Mouse (Mus musculus) right cerebral cortex, adult 18-20 months (tissue): Measurements from ENCODE around the gene Mrgprf.
A peak's percentile ranks its signal among the peaks of the same experiment; 100 is the strongest.

Source experiments
- DNase-seq: peaks from one replicate; pipeline ENCODE4 v3.0.0; 2022; ENCODE audit warnings: mixed read lengths

The Mrgprf gene

GRCm38 (mm10) chr7:145300321-145301007 lies at the start of gene Mrgprf:
Gene Mrgprf, plus strand, starts transcription at chr7:145300828.
- no peak for DNase-seq

DNA sequence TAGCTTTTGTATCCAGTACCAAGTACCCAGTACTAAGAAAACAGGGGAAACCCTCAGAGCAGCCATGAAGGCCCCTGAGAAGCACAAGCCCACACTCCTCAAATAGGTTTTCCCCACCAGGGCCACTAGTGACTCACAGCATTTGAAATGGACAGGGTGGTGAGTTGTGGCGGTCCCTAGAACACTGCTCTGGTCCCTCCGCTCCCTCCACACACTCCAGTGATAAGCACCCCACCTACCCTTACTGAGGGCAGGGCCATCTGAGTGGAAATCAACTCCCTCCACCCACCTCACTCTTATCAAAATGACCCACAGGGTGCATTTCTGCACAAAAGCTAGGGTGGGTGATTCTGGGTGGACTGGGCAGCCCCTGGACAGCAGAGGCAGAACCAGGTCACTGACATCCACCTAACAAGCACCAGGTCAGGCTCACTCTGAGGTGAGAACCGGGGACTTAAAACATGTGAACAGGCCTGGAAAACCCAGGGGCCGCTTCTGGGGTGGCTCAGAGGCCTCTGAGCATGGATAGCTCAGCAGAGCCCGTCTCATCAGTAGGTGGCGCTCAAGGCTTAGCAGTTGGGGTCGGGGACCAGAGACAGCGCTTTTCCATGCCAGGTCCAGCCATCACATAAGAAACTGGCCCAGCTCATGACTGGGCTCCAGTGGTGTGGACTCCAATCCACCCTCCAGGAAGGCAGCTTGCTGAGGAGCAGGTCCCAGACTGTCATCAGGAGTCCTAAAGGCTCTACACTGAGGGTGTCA lies 47.7 kb upstream of the Mrgprf start:
- peak; percentile 70 for DNase-seq

GRCm38 (mm10) chr7:145253986-145254630 lies 46.5 kb upstream of the Mrgprf start:
- DNase-seq = no peak

- no peak for DNase-seq
Measured at GRCm38 (mm10) chr7:145256092-145256491, 44.5 kb upstream of the Mrgprf start.

DNA sequence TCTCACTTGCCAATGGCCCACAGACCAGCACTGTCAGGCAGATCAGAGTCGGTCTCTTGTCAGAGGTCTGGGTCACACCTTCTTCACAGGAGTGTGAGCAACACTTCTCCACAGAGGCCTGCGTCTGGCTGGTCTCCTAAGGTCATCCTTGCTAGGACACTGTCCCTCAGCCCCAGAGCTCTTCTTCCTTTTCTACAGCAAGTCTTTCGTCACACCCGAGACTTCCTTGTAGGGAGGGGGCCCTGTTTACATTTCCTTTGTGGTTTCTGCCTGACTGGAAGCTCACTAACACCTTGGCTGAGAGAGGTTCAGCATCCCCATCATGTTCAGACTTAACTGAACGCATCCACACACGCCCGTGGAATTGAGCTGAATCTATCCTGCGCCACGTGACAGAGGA lies 36.4 kb upstream of the Mrgprf start:
- no peak for DNase-seq

GRCm38 (mm10) chr7:145266011-145266410 lies 34.6 kb upstream of the Mrgprf start:
- DNase-seq = no peak

DNA sequence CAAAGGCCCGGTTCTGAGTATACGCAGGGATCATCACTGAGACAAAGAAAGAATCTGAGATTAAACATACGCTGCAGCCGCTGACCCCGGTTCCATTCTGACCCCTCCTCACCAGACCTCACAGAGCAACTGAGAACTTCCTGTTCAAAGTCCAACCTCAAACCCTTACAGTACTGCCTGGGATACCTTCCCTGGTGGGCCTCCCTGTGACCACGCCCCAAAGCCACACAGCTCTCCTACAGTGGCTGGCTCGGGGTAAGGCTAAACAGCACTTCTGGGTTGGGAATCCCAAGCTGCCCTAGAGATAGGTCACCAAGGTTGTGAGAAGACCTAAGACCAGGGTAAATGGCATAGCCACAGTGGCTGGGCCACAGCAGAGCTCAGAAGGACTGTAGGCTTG lies 31.7 kb upstream of the Mrgprf start:
- no peak for DNase-seq

DNA sequence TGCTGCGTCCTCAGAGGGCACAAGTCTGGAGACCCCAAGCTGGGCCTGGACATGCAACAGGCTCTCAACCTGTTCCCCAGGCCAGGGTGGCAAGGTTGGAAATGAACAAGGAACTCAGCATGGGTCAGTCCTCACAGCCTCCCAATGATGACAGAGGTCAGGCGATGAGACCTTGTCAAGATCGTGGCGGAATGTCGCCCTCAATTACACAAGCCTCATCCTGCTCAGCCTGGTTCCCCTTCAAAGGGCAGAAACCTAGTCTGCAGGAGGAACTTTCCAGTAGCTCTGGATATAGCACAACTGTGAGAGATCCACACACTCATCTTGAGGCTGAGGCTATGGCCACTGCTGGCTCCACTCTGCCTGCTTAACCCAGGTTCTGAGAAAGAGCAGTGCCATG lies 29.7 kb upstream of the Mrgprf start:
- no peak for DNase-seq

- DNase-seq = no peak
Measured at GRCm38 (mm10) chr7:145275488-145275887, 25.1 kb upstream of the Mrgprf start.

- DNase-seq = no peak
Measured at GRCm38 (mm10) chr7:145281396-145281795, 19.2 kb upstream of the Mrgprf start.

- no peak for DNase-seq
Measured at GRCm38 (mm10) chr7:145283041-145283440, 17.6 kb upstream of the Mrgprf start.

DNA sequence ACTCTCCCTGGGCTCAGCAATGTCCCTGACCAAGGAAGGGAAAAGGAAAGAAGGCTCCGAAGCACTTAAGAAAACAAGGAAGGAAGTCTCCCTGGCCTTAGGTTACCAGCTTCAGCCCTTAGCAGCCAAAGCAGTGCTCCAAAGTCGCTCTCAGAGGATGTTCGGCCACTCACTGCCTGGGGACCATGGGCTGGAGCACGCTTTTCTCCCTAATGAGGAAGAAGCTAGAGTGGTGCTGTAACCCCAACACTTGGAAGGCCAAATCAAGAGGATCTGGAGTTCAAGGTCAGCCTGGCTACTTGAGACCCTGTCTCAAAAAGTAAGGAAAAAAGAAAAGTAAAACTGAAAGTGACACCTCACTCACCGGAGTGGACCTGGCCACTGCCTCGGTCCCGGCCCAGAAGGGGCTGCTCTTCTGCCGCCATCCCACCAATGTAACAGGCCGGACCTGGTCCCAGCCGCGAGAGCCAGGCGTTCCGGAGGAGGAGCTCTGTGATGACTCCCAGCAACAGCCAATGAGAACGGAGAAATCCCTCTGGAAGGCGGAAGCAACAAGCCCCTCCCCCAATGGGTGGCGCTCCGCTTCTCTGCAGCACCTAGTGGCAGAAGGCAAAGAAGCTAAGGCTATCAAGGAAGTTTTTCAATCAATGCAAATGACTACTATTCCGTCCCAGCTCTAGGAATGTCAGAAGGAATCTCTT lies 17.0 kb upstream of the Mrgprf start, which contains the start of gene Tpcn2:
Tpcn2 (minus strand) TSS at position 525 of the 701 bp plus-strand sequence.
- peak; percentile 93 for DNase-seq

DNA sequence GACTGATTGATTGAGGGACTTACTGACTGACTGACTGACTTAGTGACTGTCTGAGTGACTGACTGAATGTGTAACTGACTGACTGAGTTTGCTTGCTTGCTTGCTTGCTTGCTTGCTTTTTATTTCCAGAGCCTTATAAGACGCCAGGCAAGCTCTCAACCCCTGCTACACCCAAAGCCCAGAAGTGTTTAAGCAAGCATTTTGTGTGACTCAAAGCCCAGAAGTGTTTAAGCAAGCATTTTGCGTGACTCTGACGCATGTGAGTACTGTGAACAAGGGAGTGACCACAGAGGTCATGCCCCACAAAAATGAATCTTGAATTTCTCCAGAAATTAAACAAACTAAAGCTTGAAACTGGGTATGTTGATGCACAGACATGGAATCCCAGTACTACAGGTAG lies 16.3 kb upstream of the Mrgprf start:
- no peak for DNase-seq

DNA sequence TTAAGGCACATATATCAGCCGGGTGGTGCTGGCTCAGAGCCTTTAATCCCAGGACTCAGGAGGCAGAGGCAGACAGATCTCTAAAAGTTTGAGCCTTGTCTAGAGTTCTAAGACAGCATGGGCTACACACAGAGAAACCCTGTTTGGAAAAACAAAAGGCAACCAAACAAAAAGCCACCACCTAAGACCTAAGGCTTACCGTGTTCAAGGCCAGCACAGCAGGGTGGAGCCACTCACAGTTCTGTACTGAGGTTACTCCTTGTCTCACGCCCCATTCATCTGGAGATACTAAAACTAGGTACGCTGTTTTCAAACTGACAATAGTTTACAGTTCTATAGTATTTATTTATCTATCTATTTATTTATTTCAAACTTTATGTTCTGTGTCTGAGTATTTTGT lies 15.2 kb upstream of the Mrgprf start:
- DNase-seq = no peak

DNA sequence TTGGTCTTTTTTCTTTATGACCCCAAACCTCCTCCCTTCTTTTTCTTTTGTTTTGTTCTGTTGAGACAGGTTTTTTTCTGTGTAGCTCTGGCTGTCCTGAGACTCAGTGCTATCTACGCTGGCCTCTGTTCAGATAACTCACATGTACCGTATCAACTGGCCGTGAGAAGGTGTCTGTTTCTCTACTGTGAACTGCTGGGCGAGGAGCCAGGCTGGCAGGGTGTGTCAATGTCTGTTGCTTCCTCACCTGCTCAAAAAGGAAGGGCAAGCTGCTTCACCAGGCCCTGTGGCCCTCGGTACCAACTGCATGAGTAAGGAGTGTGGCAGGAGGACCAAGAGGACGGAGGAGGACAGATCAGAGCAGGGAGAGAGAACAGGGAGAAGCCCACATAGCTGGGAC lies 13.2 kb upstream of the Mrgprf start:
- no peak for DNase-seq

DNA sequence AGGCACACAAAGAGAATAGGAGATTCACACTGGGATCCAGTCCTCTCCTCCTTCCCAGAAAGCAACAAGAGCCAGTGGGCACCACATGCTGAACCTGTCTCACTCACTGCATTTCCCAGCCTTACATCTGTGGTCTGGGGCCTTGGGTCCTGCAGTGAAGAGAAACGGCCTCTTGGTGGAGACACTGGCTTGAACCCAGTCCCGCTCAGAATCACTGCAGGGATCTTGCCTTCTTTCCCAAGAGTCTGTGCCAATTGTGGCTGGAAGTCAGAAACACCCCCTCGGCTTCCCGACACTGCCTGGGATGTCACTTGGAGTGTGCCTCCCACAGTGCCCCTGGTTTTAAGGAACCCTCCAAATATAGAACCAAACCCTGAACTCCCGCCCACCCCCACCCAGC lies 11.3 kb upstream of the Mrgprf start:
- DNase-seq = peak; percentile 26

- DNase-seq = no peak
Measured at GRCm38 (mm10) chr7:145291847-145292246, 8.8 kb upstream of the Mrgprf start.

GRCm38 (mm10) chr7:145292726-145293125 lies 7.9 kb upstream of the Mrgprf start:
- DNase-seq = no peak

- no peak for DNase-seq
Measured at GRCm38 (mm10) chr7:145293859-145294258, 6.8 kb upstream of the Mrgprf start.

DNA sequence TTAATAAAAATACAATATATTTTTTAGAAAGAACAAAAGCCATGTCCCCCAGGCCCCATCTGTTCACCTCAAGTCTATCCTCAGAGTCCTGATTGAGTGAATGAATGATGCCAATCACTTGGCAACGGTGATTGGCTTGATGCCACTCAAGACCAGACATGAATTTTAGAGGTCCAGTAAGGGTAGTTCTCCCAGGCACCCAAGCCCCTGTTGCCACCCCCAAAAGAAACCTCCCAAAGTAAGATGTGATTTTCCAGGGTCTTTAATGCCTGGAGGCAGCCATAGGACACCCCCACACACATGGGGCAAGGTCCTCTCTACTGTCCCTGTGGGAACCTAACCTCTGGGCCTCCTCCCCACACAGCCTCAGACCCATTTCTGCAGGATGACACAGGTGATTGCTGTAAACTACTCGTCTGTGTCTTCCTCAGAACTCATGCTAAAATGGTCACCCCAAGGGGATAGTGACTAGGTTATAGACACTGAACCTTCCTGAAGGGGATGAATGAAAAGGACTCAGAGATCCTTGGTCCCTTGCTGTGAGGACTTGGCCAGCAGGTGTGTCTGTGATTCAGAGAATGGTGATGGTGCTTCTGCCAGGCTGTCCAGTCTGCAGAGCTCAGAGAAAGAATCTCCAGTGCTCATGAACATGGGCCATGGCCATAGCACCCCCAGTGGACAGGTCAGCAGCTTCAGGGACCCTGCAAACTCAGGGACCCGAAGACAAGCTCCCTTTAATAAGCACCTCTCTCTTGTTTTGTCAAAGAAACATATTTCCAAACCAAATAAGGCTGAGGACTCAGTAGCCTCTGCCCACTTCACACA lies 1.8 kb upstream of the Mrgprf start:
- no peak for DNase-seq

GRCm38 (mm10) chr7:145299562-145300320 lies 887 bp upstream of the Mrgprf start:
- no peak for DNase-seq

DNA sequence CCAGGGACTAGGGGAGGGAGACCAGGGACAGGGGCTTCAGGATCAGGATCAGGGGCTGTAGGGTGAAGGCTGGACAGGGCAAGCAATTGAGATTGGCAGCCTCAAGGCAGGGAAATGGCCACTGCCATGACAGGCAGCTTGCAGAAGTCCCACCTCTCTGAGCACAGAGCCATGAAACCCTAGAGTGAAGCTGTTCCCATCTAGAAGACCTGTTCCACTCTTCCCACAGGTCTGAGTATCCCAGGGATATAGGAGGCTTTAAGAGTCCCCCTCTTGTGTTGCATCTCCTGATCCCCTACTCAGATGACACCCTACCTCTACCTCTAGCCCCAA lies 346 bp downstream of the Mrgprf start:
- no peak for DNase-seq
